Mouse (Mus musculus): ENCODE results near the gene Dock2. TPM values are rescaled to one million over a fixed set of nuclear protein-coding genes. Genes with fewer than 3 reads are reported as not detected.

The Dock2 gene
- total and polyA plus RNA-seq, 3 experiments = 60.9 to 101 (median 77.9) TPM

DNA sequence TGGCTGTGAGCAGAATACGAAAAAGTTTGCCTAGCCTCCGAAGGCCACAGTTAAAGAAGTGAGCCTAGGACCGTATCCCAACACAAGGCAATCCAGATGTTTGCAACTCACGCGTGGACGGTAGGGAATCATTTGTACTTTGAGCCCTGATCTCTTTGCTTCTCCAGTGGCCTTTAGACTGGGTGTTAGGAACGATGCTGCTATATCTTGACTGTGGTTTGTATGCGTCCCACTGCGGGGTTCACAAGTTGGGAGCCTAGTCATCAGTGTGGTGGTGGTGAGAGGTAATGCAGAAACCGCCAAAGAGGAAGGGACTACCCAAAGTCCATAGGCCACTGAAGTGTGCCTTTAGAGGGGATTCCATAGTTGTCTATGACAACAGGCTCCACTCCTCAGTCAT is 251.6 kb downstream of the Dock2 start:
- no peak for DNase-seq (ENCODE audit: low read depth, low spot score)
- no peak overlapping the region for H3K27ac ChIP-seq (ENCODE audit: control insufficient read depth, low read depth, low read length)
- no peaks in the 10 kb centered on the region for H3K27me3 ChIP-seq (ENCODE audit: control insufficient read depth in 1 of 2, insufficient read depth in 2 of 2, low read length in 2 of 2)
- no peaks in the 10 kb centered on the region for H3K9me3 ChIP-seq (replicated peaks; ENCODE audit: insufficient read depth, low read length)
- H3K36me3 ChIP-seq (ENCODE audit: control insufficient read depth in 1 of 2, insufficient read depth in 2 of 2, low read length in 2 of 2) = peaks cover 9 to 13% of the 10 kb centered on the region in 2 experiments
- H3K4me3 ChIP-seq (ENCODE audit: control insufficient read depth in 1 of 2, insufficient read depth in 1 of 2, low read depth in 2 of 2, low read length in 2 of 2) = no peak overlapping the region
- H3K79me2 ChIP-seq (ENCODE audit: control insufficient read depth, insufficient read depth, low read length, poor library complexity) = no peaks in the 10 kb centered on the region
- H3K9ac ChIP-seq (ENCODE audit: control insufficient read depth, low read depth, low read length, poor library complexity, severe bottlenecking) = no peak overlapping the region
- no peak for TF ChIP-seq POLR2A (IDR thresholded peaks at IDR 0.05; ENCODE audit: control insufficient read depth in 1 of 2, insufficient read depth in 1 of 2, low read depth in 1 of 2, low read length in 2 of 2, poor library complexity in 1 of 2)
- TF ChIP-seq ZKSCAN1 (IDR thresholded peaks at IDR 0.05; ENCODE audit: low read depth, low read length) = no peak
- TF ChIP-seq MYB (IDR thresholded peaks at IDR 0.05; ENCODE audit: low read depth, low read length) = no peak
- no peak for TF ChIP-seq SMC3 (IDR thresholded peaks at IDR 0.05; ENCODE audit: low read depth, low read length)
- no peak for TF ChIP-seq SIN3A (IDR thresholded peaks at IDR 0.05; ENCODE audit: low read length)
- TF ChIP-seq MAZ (IDR thresholded peaks at IDR 0.05; ENCODE audit: low read depth, low read length) = no peak
- TF ChIP-seq EP300 (IDR thresholded peaks at IDR 0.05; ENCODE audit: low read depth in 1 of 2, low read length in 2 of 2) = no peak
- TF ChIP-seq RAD21 (IDR thresholded peaks at IDR 0.05; ENCODE audit: low read depth, low read length) = no peak
- no peak for TF ChIP-seq NRF1 (IDR thresholded peaks at IDR 0.05; ENCODE audit: insufficient read depth, low read depth, low read length, poor library complexity, severe bottlenecking)
- TF ChIP-seq MAX (IDR thresholded peaks at IDR 0.05; ENCODE audit: low read length) = no peak
- no peak for TF ChIP-seq USF1 (IDR thresholded peaks at IDR 0.05; ENCODE audit: low read depth, low read length)
- TF ChIP-seq E2F4 (IDR thresholded peaks at IDR 0.05; ENCODE audit: borderline replicate concordance, low read depth, low read length) = no peak
- TF ChIP-seq ZMIZ1 (IDR thresholded peaks at IDR 0.05; ENCODE audit: low read depth, low read length) = no peak
- H3K4me1 ChIP-seq (ENCODE audit: control insufficient read depth in 1 of 2, insufficient read depth in 2 of 2, low read length in 2 of 2) = peaks cover 7 to 13% of the 10 kb centered on the region in 2 experiments

DNA sequence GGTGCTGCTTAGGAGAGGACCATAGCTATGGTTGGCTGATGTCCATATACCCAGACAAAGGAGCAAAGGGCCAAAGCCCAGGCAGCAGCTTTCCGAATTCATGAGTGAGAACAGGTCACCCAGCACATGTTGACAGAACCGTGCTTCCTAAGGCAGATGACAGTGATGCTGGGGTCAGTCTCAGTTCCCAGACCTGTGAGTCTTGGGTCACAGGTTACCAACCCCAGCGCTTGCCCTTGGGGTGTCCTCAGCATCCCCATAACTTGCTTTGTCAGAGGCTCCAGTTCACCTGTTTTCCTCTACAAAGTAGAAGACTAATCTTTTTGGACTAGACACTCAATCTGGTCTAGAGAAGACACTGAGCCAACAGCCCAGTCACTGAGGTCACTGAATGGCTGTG is 252.7 kb downstream of the Dock2 start:
- no peak overlapping the region for H3K9ac ChIP-seq (ENCODE audit: control insufficient read depth, low read depth, low read length, poor library complexity, severe bottlenecking)
- H3K27me3 ChIP-seq (ENCODE audit: control insufficient read depth in 1 of 2, insufficient read depth in 2 of 2, low read length in 2 of 2) = no peaks in the 10 kb centered on the region
- no peak overlapping the region for H3K4me3 ChIP-seq (ENCODE audit: control insufficient read depth in 1 of 2, insufficient read depth in 1 of 2, low read depth in 2 of 2, low read length in 2 of 2)
- no peaks in the 10 kb centered on the region for H3K79me2 ChIP-seq (ENCODE audit: control insufficient read depth, insufficient read depth, low read length, poor library complexity)
- H3K4me1 ChIP-seq (ENCODE audit: control insufficient read depth in 1 of 2, insufficient read depth in 2 of 2, low read length in 2 of 2) = peaks cover 7 to 17% of the 10 kb centered on the region in 2 experiments
- TF ChIP-seq SIN3A (IDR thresholded peaks at IDR 0.05; ENCODE audit: low read length) (no peak), KAT2A (conservative IDR thresholded peaks at IDR 0.05; ENCODE audit: low read depth, low read length) (no peak), MAZ (IDR thresholded peaks at IDR 0.05; ENCODE audit: low read depth, low read length) (no peak), E2F4 (IDR thresholded peaks at IDR 0.05; ENCODE audit: borderline replicate concordance, low read depth, low read length) (no peak), GABPA (IDR thresholded peaks at IDR 0.05; ENCODE audit: low read depth, low read length) (no peak), EP300 (IDR thresholded peaks at IDR 0.05; ENCODE audit: low read depth in 1 of 2, low read length in 2 of 2) (no peak), TBP (IDR thresholded peaks at IDR 0.05; ENCODE audit: low read depth, low read length) (no peak), BHLHE40 (IDR thresholded peaks at IDR 0.05; ENCODE audit: borderline replicate concordance, low read depth, low read length) (no peak), ETS1 (IDR thresholded peaks at IDR 0.05; ENCODE audit: low read depth, low read length) (no peak), RAD21 (IDR thresholded peaks at IDR 0.05; ENCODE audit: low read depth, low read length) (no peak), TAL1 (IDR thresholded peaks at IDR 0.05; ENCODE audit: low read length) (no peak), JUND (IDR thresholded peaks at IDR 0.05; ENCODE audit: low read depth, low read length) (no peak), RCOR1 (IDR thresholded peaks at IDR 0.05; ENCODE audit: low read depth, low read length) (no peak), MAFK (IDR thresholded peaks at IDR 0.05; ENCODE audit: borderline replicate concordance, low read depth, low read length) (no peak), USF1 (IDR thresholded peaks at IDR 0.05; ENCODE audit: low read depth, low read length) (no peak), CHD2 (IDR thresholded peaks at IDR 0.05; ENCODE audit: low read length) (no peak), TCF12 (IDR thresholded peaks at IDR 0.05; ENCODE audit: low read depth, low read length) (no peak)
- no peak for DNase-seq (ENCODE audit: low read depth, low spot score)
- H3K27ac ChIP-seq (ENCODE audit: control insufficient read depth, low read depth, low read length) = no peak overlapping the region
- no peaks in the 10 kb centered on the region for H3K9me3 ChIP-seq (replicated peaks; ENCODE audit: insufficient read depth, low read length)
- peaks cover 2 to 17% of the 10 kb centered on the region in 2 experiments for H3K36me3 ChIP-seq (ENCODE audit: control insufficient read depth in 1 of 2, insufficient read depth in 2 of 2, low read length in 2 of 2)

Measured in MEL (cell line).